Comparison of ENCODE assay signal across 17 mouse cellular contexts in the genomic region with DNA sequence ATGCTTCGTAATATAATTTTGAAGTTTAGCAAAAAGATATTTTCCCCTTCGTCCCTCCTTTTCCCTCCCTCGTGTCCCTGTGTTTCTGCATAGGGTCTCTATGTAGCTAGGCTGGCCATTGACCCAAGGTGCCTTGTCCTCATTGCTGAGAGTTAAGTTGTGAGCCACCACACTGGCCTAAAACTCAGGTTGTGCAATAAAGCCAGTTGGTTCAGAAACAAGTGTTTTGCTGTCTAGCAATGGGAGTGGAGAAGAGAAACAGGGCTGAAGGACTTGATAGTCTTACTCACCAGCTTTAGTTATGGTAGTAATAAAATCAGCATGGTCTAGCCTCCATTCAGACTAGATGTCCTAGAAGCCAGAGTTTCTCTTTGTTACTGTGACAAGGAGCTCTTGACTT.
"Had no signal": no experiment of that assay in that cellular context is flagged by ENCODE, and none has a peak within 500 bp of the region (broad histone marks: within the 10 kb centered on the region; RNA-seq: fewer than 3 reads in every experiment).

No protein-coding gene starts in this region.

- DNase-seq: liver, postnatal 0 days; lung, adult 2 months; lung, postnatal 4 days; right cerebral cortex, postnatal 25 days; right cerebral cortex, postnatal 4 days; spleen, adult 18-20 months; thymus, adult 18-20 months; thymus, postnatal 14 days; thymus, postnatal 36 days had no signal

- H3K9ac ChIP-seq: liver, embryonic 15.5 days; liver, postnatal 0 days; lung, embryonic 15.5 days; midbrain, embryonic 13.5 days; midbrain, embryonic 15.5 days; neural tube, embryonic 12.5 days had no signal

- ATAC-seq: liver, postnatal 0 days; lung, postnatal 0 days; midbrain, embryonic 13.5 days; midbrain, embryonic 15.5 days had no signal

- H3K36me3 ChIP-seq: liver, embryonic 15.5 days; lung, embryonic 15.5 days; midbrain, embryonic 13.5 days; midbrain, embryonic 15.5 days; neural tube, embryonic 12.5 days had no signal

- H3K4me2 ChIP-seq: liver, embryonic 15.5 days; lung, embryonic 15.5 days; midbrain, embryonic 11.5 days; midbrain, embryonic 13.5 days; midbrain, embryonic 15.5 days; neural tube, embryonic 12.5 days had no signal

- H3K4me1 ChIP-seq: liver, embryonic 15.5 days; midbrain, embryonic 13.5 days; midbrain, embryonic 15.5 days; neural tube, embryonic 12.5 days had no signal

- H3K27ac ChIP-seq: liver, embryonic 15.5 days; lung, embryonic 15.5 days; midbrain, embryonic 13.5 days; midbrain, embryonic 15.5 days; neural tube, embryonic 12.5 days had no signal

- H3K4me3 ChIP-seq: liver, embryonic 15.5 days; lung, embryonic 15.5 days; megakaryocyte, embryonic 14.5 days; midbrain, embryonic 13.5 days; midbrain, embryonic 15.5 days; neural tube, embryonic 12.5 days had no signal

- H3K27me3 ChIP-seq: liver, embryonic 15.5 days; lung, embryonic 15.5 days; megakaryocyte, embryonic 14.5 days; midbrain, embryonic 13.5 days; midbrain, embryonic 15.5 days; neural tube, embryonic 12.5 days had no signal
